Mouse (Mus musculus) heart, embryonic 16.5 days (tissue): ENCODE results near the gene D10Jhu81e. TPM values are rescaled to one million over a fixed set of nuclear protein-coding genes. Genes with fewer than 3 reads are reported as not detected.
"Not testable (repeated sequence)": the region's sequence is repeated elsewhere in the genome, so short reads cannot be mapped to it uniquely, and the experiment has no call there.

Experiments used
- ATAC-seq: fragments of 200-750 bp; cut with Nextera tagmentation; replicated peaks from 2 replicates; pipeline ENCODE4 v1.8.0; 2017; ENCODE audit warnings: moderate number of reproducible peaks; ENCODE audit not compliant: insufficient read depth, low FRiP score; ENCODE audit errors: extremely low read depth
- H3K27ac ChIP-seq: fragments of 300-500 bp; sonication (generic); 2 replicates; pipeline ENCODE4 v1.5.1; 2014; ENCODE audit warnings: mild to moderate bottlenecking, low read length, control low read depth, moderate library complexity
- H3K27me3 ChIP-seq: fragments of 300-500 bp; sonication (generic); 2 replicates; pipeline ENCODE4 v1.6.1; 2014; ENCODE audit warnings: low read length, mixed read lengths; ENCODE audit not compliant: control insufficient read depth, insufficient read depth
- H3K36me3 ChIP-seq: fragments of 300-500 bp; sonication (generic); 2 replicates; pipeline ENCODE4 v1.6.1; 2014; ENCODE audit not compliant: control insufficient read depth, insufficient read depth
- H3K4me1 ChIP-seq: fragments of 300-500 bp; sonication (generic); 2 replicates; pipeline ENCODE4 v1.6.1; 2014; ENCODE audit warnings: low read length, mixed read lengths; ENCODE audit not compliant: control insufficient read depth, insufficient read depth
- H3K4me2 ChIP-seq: fragments of 300-500 bp; sonication (generic); 2 replicates; pipeline ENCODE4 v1.6.1; 2014; ENCODE audit warnings: low read depth, mild to moderate bottlenecking, control low read depth, low read length
- H3K4me3 ChIP-seq: fragments of 300-500 bp; sonication (generic); 2 replicates; pipeline ENCODE4 v1.5.1; 2014; ENCODE audit warnings: mild to moderate bottlenecking, control low read depth, low read length
- H3K9ac ChIP-seq: fragments of 300-500 bp; sonication (generic); 2 replicates; pipeline ENCODE4 v1.6.1; 2014; ENCODE audit warnings: low read length, control low read depth
- H3K9me3 ChIP-seq: fragments of 300-500 bp; sonication (generic); replicated peaks from 2 replicates; pipeline ENCODE4 v1.6.1; 2016; ENCODE audit warnings: low read length; ENCODE audit not compliant: control insufficient read depth
- WGBS: fragments of 180-500 bp; shearing (Covaris S2); extraction: QIAGEN DNeasy Blood & Tissue Kit; methylation state at CpG from one replicate; pipeline ENCODE4 v1.1.7; 2014; 5-methylcytosine and 5-hydroxymethylcytosine counted together
- polyA plus RNA-seq: library from polyadenylated mRNA; unstranded; fragments of >200 nt; fragmentation: Nextera tagmentation; extraction: Ambion mirVana; gene quantifications from 2 replicates; pipeline ENCODE4 v1.2.1, GENCODE M21; 2015

Gene D10Jhu81e
- polyA plus RNA-seq = 72.8 and 75.3 TPM in 2 replicates

GRCm38 (mm10) chr10:78169281-78170042, at the start of gene D10Jhu81e:
Gene D10Jhu81e, minus strand, starts transcription at chr10:78169782.
- H3K27me3 ChIP-seq = no peaks in the 10 kb centered on the region
- WGBS = 1% methylated on average over 50 of the region's 50 CpGs
- no peaks in the 10 kb centered on the region for H3K9me3 ChIP-seq
- peaks cover 37% of the 10 kb centered on the region for H3K36me3 ChIP-seq
- H3K4me2 ChIP-seq = peak within 1 kb of the TSS; percentile 81
- ATAC-seq = peak; percentile 98
- H3K4me3 ChIP-seq = peak within 1 kb of the TSS; percentile 78
- peak within 1 kb of the TSS; percentile 88 for H3K9ac ChIP-seq
- H3K4me1 ChIP-seq = peaks cover 16% of the 10 kb centered on the region
- peak within 1 kb of the TSS; percentile 73 for H3K27ac ChIP-seq

- Histone ChIP-seq H3K9me3 (no peaks in the 10 kb centered on the region), H3K27me3 (no peaks in the 10 kb centered on the region), H3K4me1 (no peaks in the 10 kb centered on the region), H3K27ac (no peak overlapping the region), H3K9ac (no peak overlapping the region), H3K36me3 (peaks cover 26% of the 10 kb centered on the region), H3K4me2 (no peak overlapping the region), H3K4me3 (no peak overlapping the region)
- ATAC-seq = no peak
- WGBS = 80% methylated on average over 6 of the region's 6 CpGs
Measured at GRCm38 (mm10) chr10:78218576-78218975, 49.0 kb upstream of the D10Jhu81e start.

GRCm38 (mm10) chr10:78216376-78217083, 46.9 kb upstream of the D10Jhu81e start:
- ATAC-seq = no peak
- Histone ChIP-seq H3K27me3 (no peaks in the 10 kb centered on the region), H3K4me3 (no peak overlapping the region), H3K27ac (no peak overlapping the region), H3K36me3 (peaks cover 32% of the 10 kb centered on the region), H3K9ac (no peak overlapping the region), H3K4me2 (no peak overlapping the region), H3K9me3 (no peaks in the 10 kb centered on the region), H3K4me1 (no peaks in the 10 kb centered on the region)
- 75% methylated on average over 6 of the region's 6 CpGs for WGBS

GRCm38 (mm10) chr10:78214371-78214770, 44.8 kb upstream of the D10Jhu81e start:
- no peaks in the 10 kb centered on the region for H3K27me3 ChIP-seq
- peaks cover 35% of the 10 kb centered on the region for H3K36me3 ChIP-seq
- ATAC-seq = no peak
- no peak overlapping the region for H3K9ac ChIP-seq
- no peak overlapping the region for H3K4me3 ChIP-seq
- H3K4me1 ChIP-seq = no peaks in the 10 kb centered on the region
- 90% methylated on average over 9 of the region's 9 CpGs for WGBS
- H3K27ac ChIP-seq = no peak overlapping the region
- H3K4me2 ChIP-seq = no peak overlapping the region
- H3K9me3 ChIP-seq = no peaks in the 10 kb centered on the region

GRCm38 (mm10) chr10:78211311-78211710, 41.7 kb upstream of the D10Jhu81e start:
- H3K9me3 ChIP-seq = no peaks in the 10 kb centered on the region
- H3K36me3 ChIP-seq = peaks cover 34% of the 10 kb centered on the region
- H3K27ac ChIP-seq = no peak overlapping the region
- H3K9ac ChIP-seq = no peak overlapping the region
- H3K4me3 ChIP-seq = no peak overlapping the region
- no peak for ATAC-seq
- no peak overlapping the region for H3K4me2 ChIP-seq
- no peaks in the 10 kb centered on the region for H3K4me1 ChIP-seq
- no peaks in the 10 kb centered on the region for H3K27me3 ChIP-seq
- WGBS = 68% methylated on average over 6 of the region's 6 CpGs

GRCm38 (mm10) chr10:78201182-78201581, 31.6 kb upstream of the D10Jhu81e start:
- Histone ChIP-seq H3K36me3 (peaks cover 40% of the 10 kb centered on the region), H3K4me3 (no peak overlapping the region)
- ATAC-seq = no peak

GRCm38 (mm10) chr10:78192933-78193332, 23.4 kb upstream of the D10Jhu81e start:
- ATAC-seq = no peak
- Histone ChIP-seq H3K36me3 (peaks cover 47% of the 10 kb centered on the region), H3K27me3 (no peaks in the 10 kb centered on the region), H3K4me1 (no peaks in the 10 kb centered on the region), H3K27ac (no peak overlapping the region), H3K9me3 (no peaks in the 10 kb centered on the region), H3K4me3 (no peak overlapping the region), H3K9ac (no peak overlapping the region), H3K4me2 (no peak overlapping the region)
- 82% methylated on average over 5 of the region's 5 CpGs for WGBS

More at GRCm38 (mm10) chr10:78201182-78201581, 31.6 kb upstream of the D10Jhu81e start:
- Histone ChIP-seq H3K4me1 (no peaks in the 10 kb centered on the region), H3K27ac (no peak overlapping the region), H3K9me3 (no peaks in the 10 kb centered on the region), H3K9ac (no peak overlapping the region), H3K27me3 (no peaks in the 10 kb centered on the region), H3K4me2 (no peak overlapping the region)
- 63% methylated on average over 4 of the region's 4 CpGs for WGBS

- not testable (repeated sequence) for H3K4me2 ChIP-seq, ATAC-seq, H3K9me3 ChIP-seq, H3K27me3 ChIP-seq, H3K27ac ChIP-seq, H3K4me3 ChIP-seq, H3K4me1 ChIP-seq, H3K9ac ChIP-seq
- H3K36me3 ChIP-seq = peaks cover 30% of the 10 kb centered on the region
- 91% methylated on average over 4 of the region's 4 CpGs for WGBS
Measured at GRCm38 (mm10) chr10:78186076-78186475, 16.5 kb upstream of the D10Jhu81e start.

- 15% methylated on average over 9 of the region's 9 CpGs for WGBS
- peak overlapping the region; percentile 71 for H3K9ac ChIP-seq
- H3K36me3 ChIP-seq = peaks cover 30% of the 10 kb centered on the region
- H3K27ac ChIP-seq = peak overlapping the region; percentile 83
- peak overlapping the region; percentile 97 for H3K4me2 ChIP-seq
- H3K9me3 ChIP-seq = no peaks in the 10 kb centered on the region
- H3K4me3 ChIP-seq = peak overlapping the region; percentile 74
- ATAC-seq = peak; percentile 49
- H3K4me1 ChIP-seq = peaks cover 10% of the 10 kb centered on the region
- no peaks in the 10 kb centered on the region for H3K27me3 ChIP-seq
Measured at GRCm38 (mm10) chr10:78185381-78185725, 15.8 kb upstream of the D10Jhu81e start.
